Mouse (Mus musculus): ENCODE measurements around the gene Dock4. TPM values are rescaled to one million over a fixed set of nuclear protein-coding genes. Genes with fewer than 3 reads are reported as not detected.

The Dock4 gene
- polyA plus RNA-seq, 1 experiment from 2014 or later: 2.9 TPM

DNA sequence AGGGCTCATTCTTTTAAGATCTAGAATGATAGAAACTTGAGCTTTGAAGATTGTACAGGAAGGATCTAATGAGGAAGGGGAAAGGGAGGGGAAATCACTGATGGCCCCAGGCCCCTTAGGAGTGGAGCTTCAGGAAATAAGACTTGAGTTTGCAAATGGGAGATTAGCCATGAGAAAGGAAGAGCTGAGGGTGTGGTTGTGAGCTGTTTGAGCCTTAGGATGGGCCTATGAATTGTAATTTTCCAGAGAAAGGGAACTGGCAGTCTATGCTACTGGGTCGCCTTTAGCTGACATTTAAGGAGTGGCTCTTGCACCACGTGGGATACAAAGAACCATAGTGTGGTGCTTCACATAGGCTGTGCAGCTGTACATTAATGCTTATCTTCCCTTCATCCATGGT, 208.6 kb downstream of the Dock4 start:
- no peak for TF ChIP-seq CTCF (IDR thresholded peaks at IDR 0.05)
- ChIA-PET CTCF (no interaction called here), POLR2A (no interaction called here)
- in situ Hi-C loops (cut with MboI; ENCODE audit: low pct_unique_long_range_greater_than_20kb): no loop called here
- ATAC-seq (no peak), DNase-seq (ENCODE audit: low read depth, low spot score) (no peak)
- no peaks in the 10 kb centered on the region for H3K27me3 ChIP-seq

DNA sequence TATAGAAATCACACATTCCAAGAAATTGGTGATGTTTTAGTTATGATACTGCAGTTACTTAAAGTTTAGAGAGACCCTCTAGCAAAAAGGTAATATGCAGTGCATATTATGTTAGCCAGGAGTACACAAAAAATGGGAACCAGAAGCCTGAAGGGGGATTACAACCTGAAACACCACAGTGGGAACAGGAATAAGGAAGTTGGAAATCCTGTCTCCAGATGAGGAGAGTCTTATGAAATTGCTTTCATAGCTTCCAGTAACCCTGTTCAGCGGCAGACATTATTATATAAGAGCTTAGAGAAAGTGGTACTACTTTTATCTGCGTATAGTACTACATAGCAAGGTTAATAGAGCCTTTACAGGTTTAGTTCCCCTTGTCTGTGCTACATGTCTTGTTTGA, 210.1 kb downstream of the Dock4 start:
- no peak for TF ChIP-seq CTCF (IDR thresholded peaks at IDR 0.05)
- ATAC-seq: no peak
- POLR2A ChIA-PET: no interaction called here
- DNase-seq (ENCODE audit: low read depth, low spot score): no peak
- H3K27me3 ChIP-seq: no peaks in the 10 kb centered on the region
- in situ Hi-C loops (cut with MboI; ENCODE audit: low pct_unique_long_range_greater_than_20kb): no loop called here
- CTCF ChIA-PET: no interaction called here

DNA sequence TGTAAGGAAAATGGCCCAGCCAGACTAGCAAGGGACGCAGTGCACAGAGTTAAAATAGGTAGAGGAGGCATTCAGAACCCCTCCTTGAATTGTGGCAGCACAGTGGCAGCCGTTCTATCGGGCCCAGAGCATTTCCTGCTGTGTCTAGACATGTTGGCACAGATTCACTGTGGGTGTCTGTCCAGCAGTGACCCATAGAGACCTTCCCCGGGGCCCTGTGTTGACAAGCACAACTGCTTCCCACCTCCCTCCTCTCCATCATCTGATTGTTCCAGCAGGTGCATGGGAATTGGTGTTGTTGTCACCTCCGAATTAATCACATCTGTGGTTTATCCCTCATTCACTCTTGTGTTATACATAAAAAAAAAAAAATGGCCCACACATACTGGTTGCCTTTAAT, 210.7 kb downstream of the Dock4 start:
- no peak for TF ChIP-seq CTCF (IDR thresholded peaks at IDR 0.05)
- no peak for DNase-seq (ENCODE audit: low read depth, low spot score)
- POLR2A ChIA-PET: no interaction called here
- no peaks in the 10 kb centered on the region for H3K27me3 ChIP-seq
- CTCF ChIA-PET: no interaction called here
- in situ Hi-C loops (cut with MboI; ENCODE audit: low pct_unique_long_range_greater_than_20kb): no loop called here
- no peak for ATAC-seq

DNA sequence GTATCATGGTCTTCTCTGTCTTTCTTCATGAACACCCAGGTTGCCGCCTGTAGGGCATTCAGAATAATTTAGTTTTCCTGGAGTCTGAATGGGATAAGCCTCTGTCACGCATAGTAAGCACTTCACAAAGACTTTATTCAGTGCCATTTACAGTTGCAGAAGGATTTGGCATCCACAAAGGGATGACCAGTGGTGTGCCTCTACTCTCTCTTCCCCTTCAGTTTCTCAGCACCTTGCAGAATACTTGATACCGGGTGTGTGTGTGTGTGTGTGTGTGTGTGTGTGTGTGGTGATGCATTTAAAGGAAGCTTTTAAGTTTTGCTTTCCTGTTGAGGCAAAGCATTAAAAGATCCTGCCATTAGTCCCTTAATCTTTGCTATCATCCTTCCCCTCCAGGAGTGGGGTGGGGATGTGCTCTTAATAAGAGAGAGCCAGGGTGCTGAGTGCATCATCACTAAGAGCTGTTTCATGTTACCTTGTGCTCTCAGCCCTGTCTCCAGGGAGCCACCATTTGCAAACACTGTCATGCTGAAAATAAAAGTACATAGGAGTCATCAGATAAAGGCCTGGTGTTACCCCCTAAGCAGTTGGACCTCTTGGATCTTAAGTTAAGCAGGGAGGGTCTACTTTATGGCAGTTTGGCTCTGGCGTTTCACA, 211.6 kb downstream of the Dock4 start:
- in situ Hi-C loops (cut with MboI; ENCODE audit: low pct_unique_long_range_greater_than_20kb): no loop called here
- no peak for TF ChIP-seq CTCF (IDR thresholded peaks at IDR 0.05)
- DNase-seq (ENCODE audit: low read depth, low spot score) (no peak), ATAC-seq (no peak)
- no peaks in the 10 kb centered on the region for H3K27me3 ChIP-seq
- POLR2A ChIA-PET: no interaction called here
- CTCF ChIA-PET: no interaction called here

DNA sequence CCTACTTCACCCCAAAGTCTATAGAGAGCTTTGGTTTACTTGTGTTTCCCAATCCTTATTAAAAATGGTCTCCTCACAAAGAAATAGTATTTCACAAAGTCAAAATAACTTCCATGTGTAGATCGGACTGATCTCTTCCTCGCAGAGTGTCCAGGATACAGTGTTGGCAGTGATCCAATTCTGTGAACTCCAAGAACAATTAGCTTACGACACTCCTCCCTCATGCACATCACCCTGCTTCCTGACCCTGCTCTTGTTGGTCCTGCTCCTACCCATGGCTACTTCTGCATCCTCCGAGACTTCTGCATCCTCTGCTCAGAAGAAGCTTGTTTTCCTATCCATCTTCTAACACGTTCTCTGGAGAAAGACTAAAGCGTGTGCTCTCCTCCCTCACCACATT, 213.9 kb downstream of the Dock4 start:
- in situ Hi-C loops (cut with MboI; ENCODE audit: low pct_unique_long_range_greater_than_20kb): no loop called here
- ChIA-PET CTCF (no interaction called here), POLR2A (no interaction called here)
- H3K27me3 ChIP-seq: no peaks in the 10 kb centered on the region
- DNase-seq (ENCODE audit: low read depth, low spot score) (no peak), ATAC-seq (no peak)
- no peak for TF ChIP-seq CTCF (IDR thresholded peaks at IDR 0.05)

DNA sequence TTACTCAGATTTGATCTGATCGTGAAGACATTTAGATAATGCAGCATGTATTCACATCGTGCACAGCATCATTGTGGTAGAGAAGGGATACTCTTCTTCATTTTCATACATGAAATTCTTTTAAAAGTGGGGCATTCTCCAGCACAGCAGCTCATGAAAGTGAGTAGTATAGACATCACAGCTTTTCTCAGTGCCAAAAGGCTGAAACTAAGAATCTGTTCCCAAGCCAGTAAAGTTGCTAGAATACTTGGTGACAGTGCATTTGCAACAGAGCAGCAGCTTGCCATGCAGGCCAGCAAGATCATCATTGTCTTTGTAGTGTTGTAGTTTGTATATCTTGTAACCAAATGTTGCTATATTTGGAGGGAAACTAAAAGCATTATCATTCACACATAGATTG, 223.7 kb downstream of the Dock4 start:
- no peak for TF ChIP-seq CTCF (IDR thresholded peaks at IDR 0.05)

DNA sequence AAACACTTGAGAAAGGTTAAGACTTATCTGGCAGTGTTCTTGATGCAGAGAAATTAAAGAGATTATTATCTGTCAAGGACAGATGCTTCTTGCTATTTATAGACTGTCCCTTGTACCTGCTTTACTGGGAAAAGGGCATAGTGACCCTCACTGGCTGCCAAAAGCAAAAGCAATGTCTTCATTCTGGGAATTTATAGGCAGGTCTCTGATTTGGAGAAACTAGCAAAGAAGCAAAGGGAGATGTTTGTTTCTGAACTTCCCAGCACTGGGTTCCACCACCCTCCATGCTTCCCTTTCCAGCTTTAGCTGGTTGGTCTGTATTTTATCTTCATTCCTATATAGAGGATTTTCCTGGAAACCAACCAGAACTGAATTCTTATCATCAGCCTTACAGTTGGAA, 225.0 kb downstream of the Dock4 start:
- no peaks in the 10 kb centered on the region for H3K27me3 ChIP-seq
- no peak for TF ChIP-seq CTCF (IDR thresholded peaks at IDR 0.05)
- ATAC-seq: no peak
- CTCF ChIA-PET: interaction anchor here (0.6 kb wide), 1 partner anchor 9 kb away, joined by 3 read pairs; no protein-coding TSS in a partner anchor
- in situ Hi-C loops (cut with MboI; ENCODE audit: low pct_unique_long_range_greater_than_20kb): loop anchor here (5.0 kb wide), 1 partner anchor 223 kb away; the partner anchor contains the start of genes Dock4 and Zfp277
- no peak for DNase-seq (ENCODE audit: low read depth, low spot score)
- POLR2A ChIA-PET: no interaction called here

More for the DNA sequence above, 223.7 kb downstream of the Dock4 start:
- no peak for DNase-seq (ENCODE audit: low read depth, low spot score)
- POLR2A ChIA-PET: interaction anchor here (0.7 kb wide), 1 partner anchor 366 kb away, joined by 6 read pairs; no protein-coding TSS in a partner anchor
- CTCF ChIA-PET: no interaction called here
- no peak for ATAC-seq
- in situ Hi-C loops (cut with MboI; ENCODE audit: low pct_unique_long_range_greater_than_20kb): no loop called here
- no peaks in the 10 kb centered on the region for H3K27me3 ChIP-seq

DNA sequence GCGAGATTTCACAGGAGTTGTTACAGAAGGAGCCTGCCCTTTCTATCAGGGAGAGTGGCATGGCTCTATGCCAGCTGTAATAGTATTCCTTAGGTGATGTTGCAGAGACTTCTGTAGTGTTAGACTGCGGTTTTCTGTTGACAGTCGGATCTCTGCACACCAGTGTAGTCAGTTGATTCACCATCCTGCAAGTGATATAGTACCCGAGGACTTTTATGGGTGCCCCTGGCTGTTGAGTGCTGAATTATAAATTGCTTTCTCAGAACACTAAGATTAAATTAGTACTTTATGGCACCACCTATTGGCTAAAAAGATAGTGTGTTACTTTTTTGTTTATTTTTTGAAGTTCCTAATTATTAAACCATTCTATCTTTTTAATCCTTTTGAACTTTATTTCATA, 234.0 kb downstream of the Dock4 start:
- DNase-seq (ENCODE audit: low read depth, low spot score) (no peak), ATAC-seq (no peak)
- H3K27me3 ChIP-seq: no peaks in the 10 kb centered on the region
- peak; percentile 27 for TF ChIP-seq CTCF (IDR thresholded peaks at IDR 0.05)
- ChIA-PET CTCF (interaction anchor here (0.9 to 2.9 kb wide), 6 partner anchors 420 to 503 kb away, joined by 3 to 19 read pairs (median 4); no protein-coding TSS in a partner anchor), POLR2A (no interaction called here)
- in situ Hi-C loops (cut with MboI; ENCODE audit: low pct_unique_long_range_greater_than_20kb): loop anchor here (5.0 kb wide), 1 partner anchor 422 kb away; no protein-coding TSS in a partner anchor

DNA sequence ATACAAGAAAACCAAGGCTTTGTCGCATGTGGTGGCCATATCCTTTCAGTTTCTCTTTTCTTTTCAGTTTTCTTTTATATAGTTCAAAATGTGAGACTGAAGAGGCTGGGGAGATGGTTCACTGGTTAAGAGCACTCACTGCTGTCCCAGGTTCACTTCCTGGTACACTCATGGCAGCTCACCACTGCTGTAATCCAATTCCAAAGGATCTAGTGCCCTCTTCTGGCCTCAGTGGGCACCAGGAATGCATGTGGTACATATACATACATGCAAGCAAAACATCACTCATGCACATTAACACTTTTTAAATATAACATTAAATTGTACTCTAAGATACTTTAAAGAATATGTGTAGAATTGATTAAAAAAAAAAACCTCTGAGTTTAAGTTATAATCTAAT, 234.8 kb downstream of the Dock4 start:
- H3K27me3 ChIP-seq: no peaks in the 10 kb centered on the region
- ATAC-seq: peak; percentile 54
- DNase-seq (ENCODE audit: low read depth, low spot score): no peak
- in situ Hi-C loops (cut with MboI; ENCODE audit: low pct_unique_long_range_greater_than_20kb): loop anchor here (5.0 kb wide), 1 partner anchor 423 kb away; no protein-coding TSS in a partner anchor
- ChIA-PET POLR2A (no interaction called here), CTCF (interaction anchor here (0.9 to 2.9 kb wide), 7 partner anchors 138 to 504 kb away, joined by 3 to 19 read pairs (median 5); no protein-coding TSS in a partner anchor)
- TF ChIP-seq CTCF (IDR thresholded peaks at IDR 0.05): peak; percentile 72

DNA sequence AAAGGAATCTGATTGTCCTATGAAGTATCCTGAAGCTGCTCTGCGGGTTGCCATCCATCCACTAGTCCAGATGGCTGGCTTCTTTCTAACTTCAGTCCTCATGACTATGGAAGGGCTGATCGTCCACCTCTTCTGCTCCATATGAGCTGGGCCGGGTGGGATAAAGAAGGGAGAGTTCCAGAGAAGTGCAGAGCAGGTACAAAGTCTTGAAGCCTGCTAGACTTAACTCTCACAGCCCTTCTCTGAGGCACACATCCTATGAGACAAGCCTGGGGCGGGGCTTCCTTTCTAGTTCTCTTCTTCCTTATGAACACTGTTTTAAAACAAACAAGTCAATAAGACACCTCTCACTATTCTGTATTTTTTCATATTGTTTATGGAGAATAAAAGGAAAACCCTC, 245.7 kb downstream of the Dock4 start:
- H3K27me3 ChIP-seq: no peaks in the 10 kb centered on the region
- in situ Hi-C loops (cut with MboI; ENCODE audit: low pct_unique_long_range_greater_than_20kb): no loop called here
- CTCF ChIA-PET: interaction anchor here (1.0 kb wide), 1 partner anchor 9 kb away, joined by 4 read pairs; no protein-coding TSS in a partner anchor
- DNase-seq (ENCODE audit: low read depth, low spot score): no peak
- POLR2A ChIA-PET: no interaction called here
- ATAC-seq: no peak
- no peak for TF ChIP-seq CTCF (IDR thresholded peaks at IDR 0.05)

DNA sequence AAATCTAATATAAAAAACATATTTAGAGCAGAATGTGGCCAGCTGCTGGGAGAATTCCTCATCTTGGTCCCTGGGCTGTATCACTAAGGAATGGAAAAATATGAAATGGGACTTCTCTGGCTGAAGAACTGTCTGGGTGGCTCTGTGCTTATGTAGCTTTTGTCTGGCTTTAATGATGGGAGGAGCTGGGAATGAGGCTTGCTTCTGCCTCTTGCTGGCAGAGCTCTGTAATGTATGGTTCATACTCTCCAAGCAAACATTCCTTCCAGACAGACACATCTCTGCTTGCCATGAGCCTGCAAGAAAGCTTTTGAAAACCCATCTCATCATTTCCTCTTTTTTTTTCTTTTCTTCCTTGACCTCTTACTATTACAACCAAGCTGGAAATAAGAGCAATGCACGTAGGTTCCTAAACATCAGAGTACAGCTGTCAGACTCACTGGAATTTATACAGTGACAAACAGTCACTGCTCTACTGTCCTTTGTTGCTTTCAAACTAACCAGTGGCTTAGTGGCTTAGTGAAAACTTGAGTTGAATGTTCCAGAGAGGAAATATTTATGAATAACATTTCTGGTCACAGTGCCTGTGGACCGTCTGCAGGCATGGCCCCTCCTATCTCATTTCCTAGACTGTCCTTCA, 248.4 kb downstream of the Dock4 start:
- ATAC-seq (no peak), DNase-seq (ENCODE audit: low read depth, low spot score) (no peak)
- ChIA-PET POLR2A (no interaction called here), CTCF (interaction anchor here (2.2 kb wide), 1 partner anchor 12 kb away, joined by 7 read pairs; no protein-coding TSS in a partner anchor)
- H3K27me3 ChIP-seq: no peaks in the 10 kb centered on the region
- in situ Hi-C loops (cut with MboI; ENCODE audit: low pct_unique_long_range_greater_than_20kb): no loop called here
- TF ChIP-seq CTCF (IDR thresholded peaks at IDR 0.05): no peak
